Mouse (Mus musculus) midbrain, embryonic 14.5 days (tissue): Measurements from ENCODE around the gene Usmg5. TPM values are rescaled to one million over a fixed set of nuclear protein-coding genes. Genes with fewer than 3 reads are reported as not detected.

Experiments
- ATAC-seq: fragments of 200-750 bp; cut with Nextera tagmentation; 2 replicates; pipeline ENCODE4 v1.8.0; 2017; ENCODE audit warnings: moderate number of reproducible peaks, moderate library complexity; ENCODE audit not compliant: low FRiP score, low TSS enrichment
- DNase-seq: peaks from one replicate; pipeline ENCODE4 v3.0.0-alpha.2; 2015
- H3K27ac ChIP-seq: fragments of 300-500 bp; sonication (generic); replicated peaks from 2 replicates; pipeline ENCODE4 v1.5.1; 2014; ENCODE audit warnings: mild to moderate bottlenecking, low read depth, low read length, moderate library complexity
- H3K27me3 ChIP-seq: fragments of 300-500 bp; sonication (generic); 2 replicates; pipeline ENCODE4 v1.6.1; 2014; ENCODE audit warnings: low read length, control low read depth, mixed read lengths; ENCODE audit not compliant: control insufficient read depth, insufficient read depth
- H3K36me3 ChIP-seq: fragments of 300-500 bp; sonication (generic); 2 replicates; pipeline ENCODE4 v1.6.1; 2014; ENCODE audit warnings: low read length, control low read depth; ENCODE audit not compliant: control insufficient read depth, insufficient read depth
- H3K4me1 ChIP-seq: fragments of 300-500 bp; sonication (generic); 2 replicates; pipeline ENCODE4 v1.6.1; 2014; ENCODE audit warnings: mild to moderate bottlenecking, antibody characterized with exemption, low read length, control low read depth; ENCODE audit not compliant: control insufficient read depth, insufficient read depth
- H3K4me2 ChIP-seq: fragments of 300-500 bp; sonication (generic); 2 replicates; pipeline ENCODE4 v1.6.1; 2014; ENCODE audit warnings: mild to moderate bottlenecking, low read length, moderate library complexity
- H3K4me3 ChIP-seq: fragments of 300-500 bp; sonication (generic); replicated peaks from 2 replicates; pipeline ENCODE4 v1.5.1; 2014; ENCODE audit warnings: low read depth, low read length
- H3K9ac ChIP-seq: fragments of 300-500 bp; sonication (generic); replicated peaks from 2 replicates; pipeline ENCODE4 v1.6.1; 2014; ENCODE audit warnings: mild to moderate bottlenecking, low read length, moderate library complexity
- H3K9me3 ChIP-seq: fragments of 300-500 bp; sonication (generic); 2 replicates; pipeline ENCODE4 v1.6.1; 2016; ENCODE audit warnings: low read length, control low read depth, mixed read lengths; ENCODE audit not compliant: control insufficient read depth
- WGBS: fragments of 180-500 bp; shearing (Covaris S2); extraction: QIAGEN DNeasy Blood & Tissue Kit; methylation state at CpG from one replicate; pipeline ENCODE4 v1.1.7; 2014; 5-methylcytosine and 5-hydroxymethylcytosine counted together
- polyA plus RNA-seq: library from polyadenylated mRNA; unstranded; fragments of >200 nt; fragmentation: Nextera tagmentation; extraction: Ambion mirVana; gene quantifications from 2 replicates; pipeline ENCODE4 v1.2.1, GENCODE M21; 2014

Gene Usmg5
- polyA plus RNA-seq, 1 experiment from 2014 or later: 1,314 TPM

DNA sequence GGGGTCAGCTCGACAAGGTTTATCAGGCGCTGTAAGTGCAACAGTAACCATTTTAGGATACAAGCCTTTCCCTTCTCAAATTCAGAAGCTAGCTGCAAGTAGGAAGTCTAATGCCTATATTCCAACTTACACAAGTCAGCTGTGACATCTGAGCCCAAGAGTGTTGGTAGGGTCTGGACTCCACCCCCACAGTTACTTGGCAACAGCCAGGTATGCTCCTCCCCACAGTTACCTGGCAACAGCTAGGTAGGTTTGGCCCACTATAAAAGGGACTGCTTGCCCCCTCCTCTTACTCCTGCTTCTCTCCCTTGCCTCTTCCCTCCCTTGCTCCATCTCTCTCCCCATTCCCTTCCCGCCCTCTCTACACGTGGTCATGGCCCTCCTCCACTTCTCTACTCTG is 41.4 kb downstream of the Usmg5 start:
- Histone ChIP-seq H3K9ac (peak overlapping the region; percentile 91; the same call in 1 of the 2 replicates), H3K36me3 (peaks cover 24% of the 10 kb centered on the region), H3K4me3 (no peak overlapping the region), H3K9me3 (no peaks in the 10 kb centered on the region), H3K27ac (no peak overlapping the region), H3K4me2 (peak overlapping the region; percentile 62), H3K4me1 (peaks cover 13% of the 10 kb centered on the region), H3K27me3 (no peaks in the 10 kb centered on the region)
- no peak for ATAC-seq
- WGBS: 64% methylated on average over 4 of the region's 4 CpGs
- no peak for DNase-seq

DNA sequence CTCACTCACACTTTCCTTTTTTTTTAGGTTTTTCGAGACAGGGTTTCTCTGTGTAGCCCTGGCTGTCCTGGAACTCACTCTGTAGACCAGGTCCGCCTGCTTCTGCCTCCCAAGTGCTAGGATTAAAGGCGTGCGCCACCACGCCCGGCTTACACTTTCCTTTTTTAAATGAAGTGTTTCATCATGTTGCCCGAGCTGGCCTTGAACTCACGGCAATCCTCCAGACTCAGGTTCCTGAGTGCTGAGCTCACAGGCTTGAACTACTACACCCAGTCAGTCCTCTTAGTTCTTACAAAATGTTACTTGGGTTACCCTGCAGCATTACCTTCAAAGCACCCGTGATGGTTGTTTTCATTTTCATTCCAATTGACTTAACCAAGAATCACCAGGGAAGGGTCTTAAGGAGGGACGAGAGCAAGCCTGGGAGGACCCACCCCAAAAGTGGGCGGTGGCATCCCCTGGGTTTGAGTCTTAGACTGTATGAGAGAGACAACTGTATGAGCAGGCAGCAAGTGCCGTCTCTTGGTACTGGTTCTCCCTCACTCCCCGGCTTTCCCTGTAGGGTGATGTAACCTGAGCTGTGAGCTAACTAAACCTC is 43.1 kb downstream of the Usmg5 start:
- Histone ChIP-seq H3K9me3 (no peaks in the 10 kb centered on the region), H3K4me3 (no peak overlapping the region), H3K27ac (no peak overlapping the region), H3K4me1 (peaks cover 13% of the 10 kb centered on the region), H3K36me3 (peaks cover 28% of the 10 kb centered on the region), H3K9ac (no peak overlapping the region), H3K27me3 (no peaks in the 10 kb centered on the region), H3K4me2 (no peak overlapping the region)
- no peak for ATAC-seq
- DNase-seq: no peak
- WGBS: 88% methylated on average over 13 of the region's 13 CpGs

DNA sequence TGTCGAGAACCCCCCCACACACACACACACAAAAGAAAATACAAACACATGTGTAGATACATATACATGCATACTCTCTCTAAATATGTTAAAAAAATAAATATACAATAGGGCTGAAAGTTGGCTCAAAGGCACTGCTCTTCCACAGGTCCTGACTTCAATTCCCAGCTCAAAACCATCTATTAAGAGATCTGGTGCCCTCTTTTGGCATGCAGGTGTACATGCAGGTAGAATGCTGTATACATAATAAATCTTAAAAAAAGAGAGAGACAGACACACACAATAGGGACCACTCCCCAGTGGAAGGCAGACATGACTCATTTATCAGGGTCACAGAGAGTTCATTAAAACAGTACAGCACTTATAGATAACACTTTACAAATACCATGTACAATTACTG is 44.1 kb downstream of the Usmg5 start:
- Histone ChIP-seq H3K27ac (no peak overlapping the region), H3K9me3 (no peaks in the 10 kb centered on the region), H3K4me3 (no peak overlapping the region), H3K36me3 (peaks cover 37% of the 10 kb centered on the region), H3K9ac (no peak overlapping the region), H3K4me1 (peaks cover 13% of the 10 kb centered on the region), H3K4me2 (no peak overlapping the region), H3K27me3 (no peaks in the 10 kb centered on the region)
- ATAC-seq (no peak), DNase-seq (no peak)
- 95% methylated on average over 1 of the region's 1 CpGs for WGBS

DNA sequence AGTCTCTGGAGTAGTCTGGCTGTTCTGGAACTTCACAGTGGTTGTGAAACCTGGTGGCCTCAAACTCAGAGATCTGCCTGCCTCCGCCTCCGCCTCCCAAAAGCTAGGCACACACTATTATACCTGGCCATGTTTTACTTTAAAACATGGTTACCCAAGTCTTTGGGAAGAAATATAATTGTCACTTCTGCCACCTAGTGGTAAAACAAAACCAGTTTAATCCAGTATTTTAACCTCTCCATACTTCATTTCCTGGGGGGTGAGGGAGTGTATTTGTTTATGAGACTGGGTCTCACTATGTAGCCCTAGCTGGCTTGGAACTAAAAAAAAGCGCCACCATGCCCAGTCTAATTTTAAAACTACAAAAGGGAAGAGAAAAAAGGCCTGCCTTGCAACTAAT is 46.8 kb downstream of the Usmg5 start:
- H3K27ac ChIP-seq: no peak overlapping the region
- WGBS: 93% methylated on average over 3 of the region's 3 CpGs
- H3K9me3 ChIP-seq: no peaks in the 10 kb centered on the region
- no peak overlapping the region for H3K4me2 ChIP-seq
- peaks cover 60% of the 10 kb centered on the region for H3K36me3 ChIP-seq
- no peak overlapping the region for H3K9ac ChIP-seq
- H3K27me3 ChIP-seq: no peaks in the 10 kb centered on the region
- DNase-seq (peak; percentile 70), ATAC-seq (no peak)
- 0 out of 2 replicates have a peak, but pooled peaks cover under 1% of the 10 kb centered on the region for H3K4me1 ChIP-seq
- H3K4me3 ChIP-seq: no peak overlapping the region

DNA sequence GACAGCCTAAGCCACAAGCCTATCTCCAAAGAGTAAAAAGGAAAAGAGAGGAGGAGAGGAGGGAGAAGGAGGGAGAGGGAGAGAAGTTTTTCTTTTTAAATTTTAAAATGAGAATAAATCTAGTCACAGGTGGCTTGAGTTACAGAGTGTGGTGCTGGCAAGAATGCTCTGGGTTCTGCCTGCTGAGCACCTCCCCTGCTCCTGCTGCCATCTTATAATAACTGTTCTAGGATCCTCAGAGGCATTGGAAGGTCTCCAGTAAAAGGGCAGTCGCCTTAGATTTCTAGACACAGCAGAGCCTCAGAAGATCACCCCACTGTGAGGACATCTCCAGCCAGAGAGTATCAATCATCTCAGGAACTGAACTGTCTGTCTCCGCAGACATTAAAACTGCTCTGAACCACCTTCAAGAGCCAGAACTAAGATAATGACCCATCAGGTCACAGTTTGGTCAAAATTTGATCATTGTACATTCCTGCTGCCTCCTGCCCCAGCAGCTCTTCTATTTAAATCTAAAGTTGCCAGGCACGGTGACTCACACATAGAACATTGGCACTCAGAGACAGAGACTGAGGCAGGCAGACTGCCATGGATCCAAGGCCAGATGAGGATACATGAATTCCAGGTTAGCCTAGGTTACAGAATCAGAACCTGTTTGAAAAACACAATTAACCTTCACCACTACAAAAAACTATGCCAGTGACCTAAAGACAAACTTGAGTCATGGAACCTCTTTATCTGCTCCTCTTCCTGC is 49.5 kb downstream of the Usmg5 start:
- DNase-seq (no peak), ATAC-seq (no peak)
- peaks cover 64% of the 10 kb centered on the region for H3K36me3 ChIP-seq
- no peak overlapping the region for H3K9ac ChIP-seq
- 94% methylated on average over 3 of the region's 3 CpGs for WGBS
- H3K4me3 ChIP-seq: no peak overlapping the region
- H3K27me3 ChIP-seq: no peaks in the 10 kb centered on the region
- H3K27ac ChIP-seq: no peak overlapping the region
- H3K4me1 ChIP-seq: no peaks in the 10 kb centered on the region
- no peaks in the 10 kb centered on the region for H3K9me3 ChIP-seq
- H3K4me2 ChIP-seq: no peak overlapping the region

DNA sequence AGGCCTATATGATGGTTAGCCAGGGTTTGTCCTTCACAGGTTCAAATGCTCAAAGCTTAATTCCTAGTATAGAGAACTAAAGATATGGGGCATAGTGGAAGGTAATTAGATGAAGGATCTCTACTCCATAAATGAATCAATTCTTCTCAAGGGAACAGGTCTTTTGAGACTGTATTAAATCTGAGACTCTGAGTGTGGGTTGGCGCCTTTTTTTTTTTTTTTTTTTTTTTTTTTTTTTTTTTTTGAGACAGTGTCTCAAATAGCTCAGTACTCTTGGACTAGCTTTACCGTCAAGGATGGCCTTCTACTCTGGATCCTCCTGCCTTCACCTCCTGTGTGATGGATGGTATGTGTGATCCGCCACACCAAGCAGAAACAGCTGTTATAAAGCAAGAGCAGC is 53.9 kb downstream of the Usmg5 start:
- WGBS: 93% methylated on average over 3 of the region's 3 CpGs
- no peak overlapping the region for H3K27ac ChIP-seq
- H3K4me1 ChIP-seq: no peaks in the 10 kb centered on the region
- peaks cover 78% of the 10 kb centered on the region for H3K36me3 ChIP-seq
- no peak overlapping the region for H3K9ac ChIP-seq
- H3K4me3 ChIP-seq: no peak overlapping the region
- DNase-seq: no peak
- H3K27me3 ChIP-seq: no peaks in the 10 kb centered on the region
- ATAC-seq: no peak
- no peaks in the 10 kb centered on the region for H3K9me3 ChIP-seq
- H3K4me2 ChIP-seq: no peak overlapping the region

DNA sequence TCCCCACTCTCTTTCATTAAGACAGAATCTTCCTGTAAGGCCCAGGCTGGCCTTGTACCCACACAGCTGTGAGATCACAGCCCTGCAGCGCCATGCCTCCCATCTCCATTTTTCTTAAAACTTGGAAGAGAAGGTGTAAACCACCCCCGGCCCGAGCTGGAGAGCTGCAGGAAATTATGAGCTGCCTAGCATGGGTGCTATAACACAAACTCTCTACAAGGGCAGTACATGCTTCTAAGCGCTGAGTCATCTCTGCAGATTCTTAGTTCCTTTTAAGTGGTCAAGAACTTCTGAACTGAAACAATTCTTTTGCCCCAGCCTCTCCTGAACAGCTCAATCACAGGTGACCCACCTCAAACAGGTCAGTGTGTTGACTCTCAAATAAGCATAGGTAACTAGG is 55.5 kb downstream of the Usmg5 start:
- H3K4me1 ChIP-seq: no peaks in the 10 kb centered on the region
- 95% methylated on average over 4 of the region's 4 CpGs for WGBS
- H3K9ac ChIP-seq: no peak overlapping the region
- peaks cover 63% of the 10 kb centered on the region for H3K36me3 ChIP-seq
- H3K27ac ChIP-seq: no peak overlapping the region
- no peak overlapping the region for H3K4me2 ChIP-seq
- no peaks in the 10 kb centered on the region for H3K27me3 ChIP-seq
- no peaks in the 10 kb centered on the region for H3K9me3 ChIP-seq
- DNase-seq: no peak
- no peak overlapping the region for H3K4me3 ChIP-seq
- ATAC-seq: no peak
